Mouse (Mus musculus) lung, postnatal 0 days (tissue): Measurements from ENCODE around the gene Podnl1. TPM values are rescaled to one million over a fixed set of nuclear protein-coding genes. Genes with fewer than 3 reads are reported as not detected.

Experiments
- ATAC-seq: fragments of 200-750 bp; cut with Nextera tagmentation; 2 replicates; pipeline ENCODE4 v1.8.0; 2017; ENCODE audit warnings: moderate library complexity
- DNase-seq: peaks from one replicate; pipeline ENCODE4 v3.0.0-alpha.2; 2016; ENCODE audit warnings: low spot score
- H3K27ac ChIP-seq: fragments of 300-500 bp; sonication (generic); 2 replicates; pipeline ENCODE4 v1.5.1; 2014; ENCODE audit warnings: antibody characterized with exemption, mild to moderate bottlenecking, low read length, mixed read lengths
- H3K27me3 ChIP-seq: fragments of 300-500 bp; sonication (generic); replicated peaks from 2 replicates; pipeline ENCODE4 v1.6.1; 2014; ENCODE audit warnings: low read length, mixed read lengths; ENCODE audit not compliant: insufficient read depth
- H3K36me3 ChIP-seq: fragments of 300-500 bp; sonication (generic); 2 replicates; pipeline ENCODE4 v1.6.1; 2014; ENCODE audit warnings: low read length, mixed read lengths; ENCODE audit not compliant: insufficient read depth
- H3K4me1 ChIP-seq: fragments of 300-500 bp; sonication (generic); 2 replicates; pipeline ENCODE4 v1.6.1; 2014; ENCODE audit warnings: antibody characterized with exemption, low read depth, low read length, mixed read lengths; ENCODE audit not compliant: insufficient read depth
- H3K4me2 ChIP-seq: fragments of 300-500 bp; sonication (generic); replicated peaks from 2 replicates; pipeline ENCODE4 v1.6.1; 2014; ENCODE audit warnings: low read depth, mild to moderate bottlenecking, low read length, moderate library complexity, mixed read lengths
- H3K4me3 ChIP-seq: fragments of 300-500 bp; sonication (generic); 2 replicates; pipeline ENCODE4 v1.5.1; 2014; ENCODE audit warnings: low read depth, low read length
- H3K9ac ChIP-seq: fragments of 300-500 bp; sonication (generic); replicated peaks from 2 replicates; pipeline ENCODE4 v1.6.1; 2014; ENCODE audit warnings: low read depth, mild to moderate bottlenecking
- H3K9me3 ChIP-seq: fragments of 300-500 bp; sonication (generic); 2 replicates; pipeline ENCODE4 v1.6.1; 2016; ENCODE audit warnings: low read length, mixed read lengths
- CTCF ChIP-seq: IDR thresholded peaks from 2 replicates; pipeline ENCODE4 v1.5.1; 2016; ENCODE audit warnings: antibody characterized with exemption, mild to moderate bottlenecking
- EP300 ChIP-seq: IDR thresholded peaks from 2 replicates; pipeline ENCODE4 v1.6.1; 2016; ENCODE audit warnings: antibody characterized with exemption, mild to moderate bottlenecking, control low read depth
- WGBS: fragments of 180-500 bp; shearing (Covaris S2); extraction: QIAGEN DNeasy Blood & Tissue Kit; methylation state at CpG from one replicate; pipeline ENCODE4 v1.1.7; 2014; 5-methylcytosine and 5-hydroxymethylcytosine counted together
- microRNA counts: library from miRNA; unstranded; fragments of <30 nt; microRNA quantifications from one replicate; lab custom pipeline; 2015
- microRNA-seq: library from miRNA; unstranded; fragments of <30 nt; microRNA quantifications from one replicate; pipeline ENCODE4, GENCODE M21; 2016
- polyA plus RNA-seq: library from polyadenylated mRNA; unstranded; fragments of >200 nt; fragmentation: Nextera tagmentation; extraction: Ambion mirVana; gene quantifications from 2 replicates; pipeline ENCODE4 v1.2.1, GENCODE M21; 2015

Podnl1 gene
- polyA plus RNA-seq, 1 experiment from 2014 or later: 0.19 TPM

- Histone ChIP-seq H3K9ac (no peak overlapping the region), H3K27me3 (no peaks in the 10 kb centered on the region), H3K4me2 (no peak overlapping the region), H3K4me1 (no peaks in the 10 kb centered on the region), H3K36me3 (no peaks in the 10 kb centered on the region), H3K27ac (no peak overlapping the region), H3K9me3 (no peaks in the 10 kb centered on the region), H3K4me3 (no peak overlapping the region)
- DNase-seq (no peak), ATAC-seq (0 out of 2 replicates have a peak, but pooled peaks have one; percentile 28)
- WGBS: 76% methylated on average over 6 of the region's 6 CpGs
- TF ChIP-seq CTCF (peak; percentile 62), EP300 (no peak)
Measured at GRCm38 (mm10) chr8:84173861-84174260, 48.1 kb downstream of the Podnl1 start.

GRCm38 (mm10) chr8:84176560-84176959 lies 50.8 kb downstream of the Podnl1 start:
- Histone ChIP-seq H3K4me2 (no peak overlapping the region), H3K27ac (no peak overlapping the region), H3K9me3 (no peaks in the 10 kb centered on the region), H3K4me3 (no peak overlapping the region), H3K27me3 (no peaks in the 10 kb centered on the region), H3K36me3 (no peaks in the 10 kb centered on the region), H3K9ac (no peak overlapping the region), H3K4me1 (peaks cover 11% of the 10 kb centered on the region; the same call in 1 of the 2 replicates)
- 34% methylated on average over 3 of the region's 3 CpGs for WGBS
- no peak for TF ChIP-seq CTCF
- ATAC-seq (no peak), DNase-seq (no peak)

GRCm38 (mm10) chr8:84177405-84177804 lies 51.6 kb downstream of the Podnl1 start:
- Histone ChIP-seq H3K9me3 (no peaks in the 10 kb centered on the region), H3K27ac (no peak overlapping the region), H3K27me3 (no peaks in the 10 kb centered on the region), H3K4me2 (no peak overlapping the region), H3K4me1 (peaks cover 11% of the 10 kb centered on the region; the same call in 1 of the 2 replicates), H3K9ac (no peak overlapping the region), H3K36me3 (no peaks in the 10 kb centered on the region), H3K4me3 (no peak overlapping the region)
- DNase-seq (no peak), ATAC-seq (peak; percentile 34)
- WGBS: 72% methylated on average over 3 of the region's 3 CpGs
- TF ChIP-seq CTCF (no peak), EP300 (no peak)

DNA sequence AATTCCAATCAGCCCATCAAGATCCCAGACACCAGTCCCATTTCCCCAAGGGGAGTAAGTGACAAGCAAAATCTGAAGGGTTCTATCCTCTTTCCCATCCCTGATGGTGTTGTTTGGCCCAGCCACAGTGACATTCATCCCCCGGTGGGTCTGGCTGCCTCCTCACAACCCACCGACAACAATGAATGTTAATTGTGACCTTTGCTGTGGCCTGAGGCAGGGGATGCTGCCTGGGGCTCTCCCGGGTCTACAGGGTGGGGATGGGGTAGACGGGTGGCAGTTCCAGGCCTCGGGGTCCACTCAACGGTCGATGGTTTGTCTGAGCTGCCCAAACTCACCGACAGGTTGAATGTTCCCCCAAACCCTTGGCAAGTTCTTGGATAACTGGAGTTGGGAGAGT lies 52.8 kb downstream of the Podnl1 start:
- H3K36me3 ChIP-seq: no peaks in the 10 kb centered on the region
- H3K9ac ChIP-seq: no peak overlapping the region
- no peak for TF ChIP-seq CTCF
- TF ChIP-seq EP300: no peak
- 87% methylated on average over 8 of the region's 8 CpGs for WGBS
- H3K4me1 ChIP-seq: peaks cover 17% of the 10 kb centered on the region; the same call in 1 of the 2 replicates
- ATAC-seq (no peak), DNase-seq (no peak)
- no peak overlapping the region for H3K4me3 ChIP-seq
- H3K27me3 ChIP-seq: no peaks in the 10 kb centered on the region
- H3K27ac ChIP-seq: no peak overlapping the region
- H3K4me2 ChIP-seq: no peak overlapping the region
- H3K9me3 ChIP-seq: no peaks in the 10 kb centered on the region

- Histone ChIP-seq H3K36me3 (no peaks in the 10 kb centered on the region), H3K9ac (no peak overlapping the region), H3K4me2 (no peak overlapping the region), H3K27ac (no peak overlapping the region), H3K9me3 (no peaks in the 10 kb centered on the region), H3K27me3 (no peaks in the 10 kb centered on the region), H3K4me3 (no peak overlapping the region), H3K4me1 (peaks cover 17% of the 10 kb centered on the region; the same call in 1 of the 2 replicates)
- WGBS: 36% methylated on average over 4 of the region's 4 CpGs
- DNase-seq (no peak), ATAC-seq (no peak)
- TF ChIP-seq EP300: no peak
- TF ChIP-seq CTCF: no peak
Measured at GRCm38 (mm10) chr8:84179946-84180345, 54.2 kb downstream of the Podnl1 start.

- TF ChIP-seq CTCF (no peak), EP300 (no peak)
- 3% methylated on average over 16 of the region's 16 CpGs for WGBS
- Histone ChIP-seq H3K4me2 (peak overlapping the region; percentile 52), H3K4me1 (peaks cover 17% of the 10 kb centered on the region; the same call in 1 of the 2 replicates), H3K4me3 (no peak overlapping the region), H3K27me3 (no peaks in the 10 kb centered on the region), H3K36me3 (no peaks in the 10 kb centered on the region), H3K27ac (no peak overlapping the region), H3K9ac (no peak overlapping the region), H3K9me3 (no peaks in the 10 kb centered on the region)
- ATAC-seq (peak; percentile 29; the same call in 1 of the 2 replicates), DNase-seq (peak; percentile 49)
Measured at GRCm38 (mm10) chr8:84180530-84181190, 54.9 kb downstream of the Podnl1 start.

MicroRNA genes within 50 kb of the gene (microRNA counts, 519-probe panel; counts per million panel counts)
- microRNA mmu-miR-181c (lab: Ali Mortazavi, UCI): 4,401 counts per million, percentile 47 among the panel's probes with 10 or more counts
- microRNA mmu-miR-709 (lab: Ali Mortazavi, UCI): not detected

Small RNA genes lying within 50 kb of the gene (microRNA-seq; reads per million reads assigned to microRNA genes)
- gene Gm25110 (not detected), gene Mir181c (4,235 reads per million, percentile 88 among the genes with 10 or more reads in this experiment), gene Mir181d (1,413 reads per million, percentile 78 among the genes with 10 or more reads in this experiment), gene Mir709 (not detected)

Other genes starting within 250 kb of the Podnl1 start
- gene Adgrl1, start 225.9 kb upstream of the Podnl1 start, polyA plus RNA-seq: 11.4 and 14.3 TPM in 2 replicates
- 0.12 and 0.36 TPM in 2 replicates for gene Gm10644, start 170.8 kb upstream of the Podnl1 start, polyA plus RNA-seq
- 7.1 and 8.0 TPM in 2 replicates for gene Asf1b, start 170.5 kb upstream of the Podnl1 start, polyA plus RNA-seq
- gene Prkaca, start 153.0 kb upstream of the Podnl1 start, polyA plus RNA-seq: 93.8 and 94.9 TPM in 2 replicates
- 5.3 and 5.6 TPM in 2 replicates for gene Samd1, start 128.3 kb upstream of the Podnl1 start, polyA plus RNA-seq
- 0.63 and 1.0 TPM in 2 replicates for gene 1700067K01Rik, start 124.5 kb upstream of the Podnl1 start, polyA plus RNA-seq
- gene 2210011C24Rik, start 113.8 kb upstream of the Podnl1 start, polyA plus RNA-seq: 51.0 and 70.4 TPM in 2 replicates
- gene Palm3, start 104.5 kb upstream of the Podnl1 start, polyA plus RNA-seq: 1.1 and 1.6 TPM in 2 replicates
- 0.56 and 0.93 TPM in 2 replicates for gene Il27ra, start 83.4 kb upstream of the Podnl1 start, polyA plus RNA-seq
- 0.26 TPM in 1 of 2 replicates, not detected in the other for gene Rln3, start 81.0 kb upstream of the Podnl1 start, polyA plus RNA-seq
- gene Gm10643, start 60.9 kb upstream of the Podnl1 start, polyA plus RNA-seq: 1.2 and 1.3 TPM in 2 replicates
- 4.5 and 5.2 TPM in 2 replicates for gene Rfx1, start 59.2 kb upstream of the Podnl1 start, polyA plus RNA-seq
- gene Dcaf15, start 21.2 kb upstream of the Podnl1 start, polyA plus RNA-seq: 5.1 TPM in 2 replicates
- gene Cc2d1a, start 21.9 kb downstream of the Podnl1 start, polyA plus RNA-seq: 15.6 and 16.3 TPM in 2 replicates
- 0.80 and 1.0 TPM in 2 replicates for gene 4930432K21Rik, start 22.0 kb downstream of the Podnl1 start, polyA plus RNA-seq
- gene Nanos3, start 59.2 kb downstream of the Podnl1 start, polyA plus RNA-seq: 1.9 and 3.2 TPM in 2 replicates
- gene Zswim4, start 111.1 kb downstream of the Podnl1 start, polyA plus RNA-seq: 7.8 and 8.4 TPM in 2 replicates
- gene D8Ertd738e, start 123.7 kb downstream of the Podnl1 start, polyA plus RNA-seq: 302 and 339 TPM in 2 replicates
- gene Mri1, start 131.3 kb downstream of the Podnl1 start, polyA plus RNA-seq: 47.4 and 56.8 TPM in 2 replicates
- gene Ccdc130, start 144.4 kb downstream of the Podnl1 start, polyA plus RNA-seq: 14.7 and 17.4 TPM in 2 replicates